Mouse (Mus musculus) ES-E14 (cell line): ENCODE results near the gene Kcnc4.

ENCODE experiments used
- MAFK ChIP-seq: IDR thresholded peaks from 2 replicates; pipeline ENCODE4 v1.6.1; 2014; ENCODE audit warnings: mild to moderate bottlenecking, low read depth, low read length, inconsistent platforms; ENCODE audit not compliant: insufficient read depth
- ZNF384 ChIP-seq: IDR thresholded peaks from 2 replicates; pipeline ENCODE4 v1.6.1; 2012; ENCODE audit warnings: low read depth, low read length, inconsistent platforms

DNA sequence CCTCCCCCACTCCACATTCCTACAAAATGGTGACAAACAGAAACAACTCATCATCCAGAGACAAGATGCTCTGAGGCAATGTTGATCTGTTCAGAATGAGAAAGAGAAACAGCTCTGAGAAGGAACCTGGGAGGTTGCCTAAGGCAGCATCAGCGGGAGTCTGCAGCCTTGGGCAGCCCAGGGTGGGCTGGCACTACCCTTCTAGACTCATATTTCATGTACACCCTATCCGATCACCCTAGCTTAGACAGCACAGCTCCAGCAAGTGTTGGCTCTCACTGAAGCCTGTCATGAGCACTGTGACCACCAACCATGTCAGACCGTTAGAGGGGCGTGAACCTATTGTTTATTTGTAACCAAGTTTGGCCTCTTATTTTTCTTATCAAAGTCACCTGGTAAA lies 5.1 kb downstream of the Kcnc4 start:
- no peak for TF ChIP-seq ZNF384
- TF ChIP-seq MAFK: no peak
